Mouse (Mus musculus): ENCODE measurements around the gene Cuedc1.
A peak's percentile ranks its signal among the peaks of the same experiment; 100 is the strongest.

Gene Cuedc1

GRCm38 (mm10) chr11:88241468-88242301, 143.8 kb downstream of the Cuedc1 start:
- DNase-seq, result peak; percentile 50

All from retina, postnatal 1 day (tissue).